Mouse (Mus musculus) midbrain, embryonic 11.5 days (tissue): ENCODE data around the gene Kank1. TPM values are rescaled to one million over a fixed set of nuclear protein-coding genes. Genes with fewer than 3 reads are reported as not detected.

Experiments
- ATAC-seq: fragments of 200-750 bp; cut with Nextera tagmentation; 2 replicates; pipeline ENCODE4 v1.8.0; 2017; ENCODE audit warnings: moderate TSS enrichment, moderate library complexity; ENCODE audit not compliant: low FRiP score
- DNase-seq: peaks from one replicate; pipeline ENCODE4 v3.0.0; 2015; ENCODE audit warnings: low spot score; ENCODE audit errors: missing footprints
- H3K27ac ChIP-seq: fragments of 300-500 bp; sonication (generic); 2 replicates; pipeline ENCODE4 v1.5.1; 2014; ENCODE audit warnings: low read depth, low read length
- H3K27me3 ChIP-seq: fragments of 300-500 bp; sonication (generic); 2 replicates; pipeline ENCODE4 v1.6.1; 2014; ENCODE audit warnings: mild to moderate bottlenecking, low read length, moderate library complexity, mixed read lengths; ENCODE audit not compliant: control insufficient read depth, insufficient read depth
- H3K36me3 ChIP-seq: fragments of 300-500 bp; sonication (generic); 2 replicates; pipeline ENCODE4 v1.6.1; 2014; ENCODE audit warnings: mild to moderate bottlenecking, low read length, moderate library complexity, mixed read lengths; ENCODE audit not compliant: control insufficient read depth, insufficient read depth
- H3K4me1 ChIP-seq: fragments of 300-500 bp; sonication (generic); 2 replicates; pipeline ENCODE4 v1.6.1; 2014; ENCODE audit warnings: low read length; ENCODE audit not compliant: control insufficient read depth, insufficient read depth
- H3K4me2 ChIP-seq: fragments of 300-500 bp; sonication (generic); 2 replicates; pipeline ENCODE4 v1.6.1; 2014; ENCODE audit warnings: mild to moderate bottlenecking, moderate library complexity
- H3K4me3 ChIP-seq: fragments of 300-500 bp; sonication (generic); 2 replicates; pipeline ENCODE4 v1.5.1; 2014; ENCODE audit warnings: low read depth, low read length
- H3K9ac ChIP-seq: fragments of 300-500 bp; sonication (generic); 2 replicates; pipeline ENCODE4 v1.6.1; 2014; ENCODE audit warnings: low read length
- H3K9me3 ChIP-seq: fragments of 300-500 bp; sonication (generic); 2 replicates; pipeline ENCODE4 v1.6.1; 2016; ENCODE audit warnings: low read length; ENCODE audit not compliant: control insufficient read depth
- WGBS: fragments of 180-500 bp; shearing (Covaris S2); extraction: QIAGEN DNeasy Blood & Tissue Kit; methylation state at CpG from one replicate; pipeline ENCODE4 v1.1.7; 2014; 5-methylcytosine and 5-hydroxymethylcytosine counted together
- polyA plus RNA-seq: library from polyadenylated mRNA; unstranded; fragments of >200 nt; fragmentation: Nextera tagmentation; extraction: Ambion mirVana; gene quantifications from 2 replicates; pipeline ENCODE4 v1.2.1, GENCODE M21; 2014

The Kank1 gene
- polyA plus RNA-seq, 1 experiment from 2014 or later, result 13.3 TPM

DNA sequence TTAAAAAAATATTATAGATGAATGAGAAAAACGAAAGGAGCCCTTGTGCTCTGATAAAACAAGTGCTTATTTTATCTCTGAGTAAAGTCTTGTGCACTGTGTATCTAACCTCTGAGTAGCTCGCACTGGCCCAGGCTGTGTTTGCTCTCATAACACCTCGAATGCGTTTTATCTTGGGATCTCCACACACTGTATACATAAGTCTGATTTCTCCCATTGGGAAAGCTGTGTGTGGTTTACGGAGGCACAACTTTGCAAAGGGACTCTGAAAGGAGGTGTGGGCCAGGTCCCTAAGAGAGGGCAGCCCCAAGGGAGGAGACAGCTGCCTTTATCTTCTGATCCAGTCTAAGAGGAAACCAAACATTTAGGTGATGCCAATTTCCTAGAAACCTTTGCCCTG, 198.6 kb downstream of the Kank1 start:
- WGBS, result 86% methylated on average over 5 of the region's 5 CpGs
- H3K9me3 ChIP-seq, result no peaks in the 10 kb centered on the region
- H3K27me3 ChIP-seq, result no peaks in the 10 kb centered on the region
- no peak overlapping the region for H3K4me3 ChIP-seq
- H3K4me2 ChIP-seq, result no peak overlapping the region
- DNase-seq (peak; percentile 51), ATAC-seq (no peak)
- no peak overlapping the region for H3K27ac ChIP-seq
- H3K36me3 ChIP-seq, result no peaks in the 10 kb centered on the region; the same call in 1 of the 2 replicates
- H3K4me1 ChIP-seq, result no peaks in the 10 kb centered on the region
- H3K9ac ChIP-seq, result no peak overlapping the region

DNA sequence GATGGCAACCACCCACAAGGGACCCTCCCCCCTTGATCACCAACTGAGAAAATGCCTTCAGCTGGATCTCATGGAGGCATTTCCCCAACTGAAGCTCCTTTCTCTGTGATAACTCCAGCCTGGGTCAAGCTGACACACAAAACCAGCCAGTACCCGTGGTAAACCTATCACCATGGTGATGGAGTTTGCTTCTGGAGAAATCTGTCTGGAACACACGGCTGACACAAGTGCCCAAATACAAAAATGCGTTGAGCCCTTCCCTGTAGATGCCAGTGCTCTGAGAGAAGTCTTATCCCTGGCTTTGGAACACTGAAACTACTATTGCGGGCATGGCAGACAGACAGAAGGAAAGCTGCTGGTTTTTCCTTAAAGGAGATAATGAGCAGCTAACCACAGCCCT, 199.4 kb downstream of the Kank1 start:
- no peaks in the 10 kb centered on the region; the same call in 1 of the 2 replicates for H3K36me3 ChIP-seq
- peak; percentile 33 for DNase-seq
- WGBS, result 57% methylated on average over 4 of the region's 4 CpGs

DNA sequence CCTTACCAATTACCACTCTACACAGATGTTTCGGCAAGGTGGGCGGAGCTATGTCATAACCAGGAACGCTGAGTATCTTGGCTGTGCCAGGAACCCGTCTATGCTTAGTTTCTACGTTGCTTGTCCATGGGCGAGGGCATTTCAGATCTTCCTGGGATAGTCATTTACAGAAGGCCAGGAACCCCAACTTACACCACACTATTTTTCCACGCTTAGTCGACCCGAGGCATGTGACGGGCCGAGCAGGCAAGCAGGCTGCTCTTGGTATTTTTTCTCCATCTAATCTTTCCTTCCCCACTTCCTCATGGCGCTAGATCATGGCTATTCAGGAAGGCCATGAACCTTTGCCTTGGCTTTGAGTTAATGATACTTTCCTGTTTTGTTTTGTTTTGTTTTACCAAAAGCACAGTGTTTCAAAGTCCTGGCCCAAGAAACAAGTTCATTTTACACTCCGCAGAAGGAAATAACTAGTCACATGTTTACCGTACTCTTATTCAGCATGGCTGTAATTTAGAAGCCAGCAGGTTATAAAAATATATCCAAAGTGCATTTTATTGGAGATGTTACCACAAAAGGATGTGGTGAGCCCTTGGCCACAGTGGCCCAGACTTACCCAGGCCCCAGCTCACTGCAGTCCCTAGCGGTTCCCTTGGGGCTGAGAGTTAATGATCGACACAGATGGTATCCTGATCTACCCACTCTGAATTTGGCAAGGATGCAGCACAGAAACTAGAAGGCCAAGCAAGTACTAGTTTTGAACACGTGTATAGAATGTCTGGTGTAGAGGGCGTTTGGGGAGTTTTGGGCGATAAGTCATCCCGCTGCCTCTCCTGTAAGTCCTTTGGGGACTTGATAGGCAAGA, 200.2 kb downstream of the Kank1 start:
- Histone ChIP-seq H3K9me3 (no peaks in the 10 kb centered on the region), H3K4me1 (no peaks in the 10 kb centered on the region), H3K4me2 (no peak overlapping the region), H3K4me3 (no peak overlapping the region), H3K27ac (no peak overlapping the region), H3K27me3 (no peaks in the 10 kb centered on the region), H3K9ac (no peak overlapping the region), H3K36me3 (no peaks in the 10 kb centered on the region; the same call in 1 of the 2 replicates)
- DNase-seq, result peak; percentile 57
- ATAC-seq, result no peak
- 91% methylated on average over 20 of the region's 20 CpGs for WGBS

More for the DNA sequence above, 199.4 kb downstream of the Kank1 start:
- Histone ChIP-seq H3K4me2 (no peak overlapping the region), H3K9ac (no peak overlapping the region), H3K27ac (no peak overlapping the region), H3K4me3 (no peak overlapping the region), H3K9me3 (no peaks in the 10 kb centered on the region), H3K4me1 (no peaks in the 10 kb centered on the region), H3K27me3 (no peaks in the 10 kb centered on the region)
- ATAC-seq, result no peak

GRCm38 (mm10) chr19:25438246-25438645, 201.5 kb downstream of the Kank1 start:
- Histone ChIP-seq H3K9me3 (no peaks in the 10 kb centered on the region), H3K9ac (no peak overlapping the region), H3K27me3 (no peaks in the 10 kb centered on the region), H3K36me3 (no peaks in the 10 kb centered on the region; the same call in 1 of the 2 replicates), H3K4me3 (no peak overlapping the region), H3K4me1 (no peaks in the 10 kb centered on the region), H3K4me2 (no peak overlapping the region), H3K27ac (no peak overlapping the region)
- DNase-seq, result no peak
- WGBS, result 86% methylated on average over 6 of the region's 6 CpGs
- no peak for ATAC-seq

GRCm38 (mm10) chr19:25439807-25440206, 203.0 kb downstream of the Kank1 start:
- Histone ChIP-seq H3K4me3 (no peak overlapping the region), H3K4me2 (no peak overlapping the region), H3K9ac (no peak overlapping the region), H3K36me3 (no peaks in the 10 kb centered on the region), H3K9me3 (no peaks in the 10 kb centered on the region), H3K27ac (no peak overlapping the region), H3K4me1 (no peaks in the 10 kb centered on the region), H3K27me3 (no peaks in the 10 kb centered on the region)
- ATAC-seq (no peak), DNase-seq (peak; percentile 47)
- 75% methylated on average over 6 of the region's 6 CpGs for WGBS

DNA sequence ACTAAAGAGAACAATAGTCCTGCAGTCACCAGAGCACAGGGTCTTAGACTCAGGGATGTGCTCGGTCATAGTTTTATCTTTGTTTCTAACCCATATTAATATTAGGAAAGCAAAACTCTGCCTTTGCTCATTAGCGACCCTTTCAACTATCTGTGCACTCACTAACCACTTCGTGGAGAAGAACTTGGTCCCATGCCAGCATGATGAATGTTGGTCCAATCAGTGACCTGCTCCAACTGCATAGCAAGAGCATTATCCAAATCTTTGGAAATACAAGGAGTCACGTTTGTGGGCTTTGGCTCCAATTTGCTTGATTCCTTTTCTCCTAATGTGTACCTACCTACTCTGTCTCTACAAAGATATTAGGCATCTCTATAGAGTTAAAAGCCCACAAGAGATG, 204.0 kb downstream of the Kank1 start:
- 85% methylated on average over 4 of the region's 4 CpGs for WGBS
- Histone ChIP-seq H3K27ac (no peak overlapping the region), H3K4me2 (no peak overlapping the region), H3K27me3 (no peaks in the 10 kb centered on the region), H3K9me3 (no peaks in the 10 kb centered on the region), H3K4me3 (no peak overlapping the region), H3K9ac (no peak overlapping the region), H3K4me1 (no peaks in the 10 kb centered on the region), H3K36me3 (no peaks in the 10 kb centered on the region)
- peak; percentile 12 for DNase-seq
- no peak for ATAC-seq

- no peak for ATAC-seq
- Histone ChIP-seq H3K27me3 (no peaks in the 10 kb centered on the region), H3K9ac (no peak overlapping the region), H3K4me1 (no peaks in the 10 kb centered on the region), H3K9me3 (no peaks in the 10 kb centered on the region), H3K4me3 (no peak overlapping the region), H3K4me2 (no peak overlapping the region), H3K27ac (no peak overlapping the region), H3K36me3 (no peaks in the 10 kb centered on the region)
- WGBS, result 24% methylated on average over 7 of the region's 7 CpGs
- DNase-seq, result peak; percentile 93
These were observed 208.3 kb downstream of the Kank1 start for GRCm38 (mm10) chr19:25445054-25445453.

DNA sequence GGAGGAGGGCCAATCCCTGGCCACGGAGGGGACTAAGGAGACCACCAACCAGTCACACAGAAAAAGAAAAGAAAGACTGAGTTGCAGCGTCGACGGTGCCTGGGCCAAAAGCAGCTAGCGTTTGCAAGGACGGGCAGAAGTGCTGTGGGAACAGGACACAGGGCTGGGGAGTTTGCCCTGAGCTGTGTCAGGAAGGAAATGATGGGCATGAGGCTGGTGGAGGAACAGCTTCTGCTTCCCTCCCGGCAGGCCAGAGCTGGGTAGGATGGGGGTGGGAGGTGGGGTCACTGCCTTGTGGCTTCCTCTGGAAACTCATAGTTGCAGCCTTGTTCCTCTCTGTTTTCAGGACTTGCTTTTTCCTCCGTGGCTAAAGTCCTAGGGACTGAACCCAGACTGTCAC, 209.1 kb downstream of the Kank1 start:
- ATAC-seq (no peak), DNase-seq (peak; percentile 60)
- H3K27ac ChIP-seq, result no peak overlapping the region
- no peak overlapping the region for H3K4me3 ChIP-seq
- no peaks in the 10 kb centered on the region for H3K27me3 ChIP-seq
- H3K9ac ChIP-seq, result no peak overlapping the region
- H3K4me2 ChIP-seq, result no peak overlapping the region
- WGBS, result 65% methylated on average over 8 of the region's 8 CpGs
- no peaks in the 10 kb centered on the region for H3K36me3 ChIP-seq
- H3K4me1 ChIP-seq, result no peaks in the 10 kb centered on the region
- H3K9me3 ChIP-seq, result no peaks in the 10 kb centered on the region

GRCm38 (mm10) chr19:25446683-25447082, 209.9 kb downstream of the Kank1 start:
- Histone ChIP-seq H3K4me3 (no peak overlapping the region), H3K27me3 (no peaks in the 10 kb centered on the region), H3K27ac (no peak overlapping the region), H3K36me3 (no peaks in the 10 kb centered on the region), H3K9ac (no peak overlapping the region), H3K9me3 (no peaks in the 10 kb centered on the region), H3K4me2 (no peak overlapping the region), H3K4me1 (no peaks in the 10 kb centered on the region)
- WGBS, result 84% methylated on average over 2 of the region's 2 CpGs
- peak; percentile 33 for DNase-seq
- ATAC-seq, result no peak
